Mouse (Mus musculus) liver, postnatal 0 days (tissue): ENCODE results near the gene Gm2a.

Experiments
- CTCF ChIP-seq: sonication (generic); IDR thresholded peaks from 2 replicates; pipeline ENCODE4 v1.5.1; 2016; ENCODE audit warnings: antibody characterized with exemption, low read depth
- EP300 ChIP-seq: IDR thresholded peaks from 2 replicates; pipeline ENCODE4 v1.6.1; 2016; ENCODE audit warnings: antibody characterized with exemption, low read depth, mild to moderate bottlenecking

- TF ChIP-seq EP300 (no peak), CTCF (no peak)
Measured at GRCm38 (mm10) chr11:55113209-55113860, 15.4 kb downstream of the Gm2a start.
